Mouse (Mus musculus) T-helper 1 cell (primary cell): ENCODE data around the gene Add1.

Experiments
- in situ Hi-C: fragments of 300-600 bp; cut with MboI, MseI; formaldehyde crosslinking; loops from one replicate; pipeline ENCODE4 v1.15.1; 2025; ENCODE audit warnings: high pct_unique_total_duplicates

The Add1 gene

GRCm38 (mm10) chr5:34607100-34607880 is 33.8 kb downstream of the Add1 start:
- in situ Hi-C loops = no loop called here

- in situ Hi-C loops = no loop called here
Measured at GRCm38 (mm10) chr5:34608226-34608625, 34.8 kb downstream of the Add1 start.

- in situ Hi-C loops = loop anchor here (10.0 kb wide), 1 partner anchor 705 kb away; no protein-coding TSS in a partner anchor
Measured at GRCm38 (mm10) chr5:34609966-34610365, 36.5 kb downstream of the Add1 start.

GRCm38 (mm10) chr5:34632996-34633395 is 59.5 kb downstream of the Add1 start:
- in situ Hi-C loops = no loop called here

- in situ Hi-C loops = no loop called here
Measured at GRCm38 (mm10) chr5:34633641-34634040, 60.2 kb downstream of the Add1 start.

- in situ Hi-C loops = loop anchor here (5.0 kb wide), 2 partner anchors 88 to 123 kb away; partner anchors contain the start of gene Tnip2
Measured at GRCm38 (mm10) chr5:34634746-34635400, 61.4 kb downstream of the Add1 start.

- in situ Hi-C loops = loop anchor here (5.0 kb wide), 2 partner anchors 88 to 123 kb away; partner anchors contain the start of gene Tnip2
Measured at GRCm38 (mm10) chr5:34635665-34636192, 62.3 kb downstream of the Add1 start.

GRCm38 (mm10) chr5:34636481-34637287 is 63.2 kb downstream of the Add1 start, which contains the start of gene Mfsd10:
Gene Mfsd10, minus strand, starts transcription at chr5:34637212.
- in situ Hi-C loops = loop anchor here (5.0 kb wide), 2 partner anchors 89 to 124 kb away; partner anchors contain the start of gene Tnip2

- in situ Hi-C loops = loop anchor here (5.0 kb wide), 2 partner anchors 90 to 125 kb away; partner anchors contain the start of gene Tnip2
Measured at GRCm38 (mm10) chr5:34637591-34638156, 64.2 kb downstream of the Add1 start.

GRCm38 (mm10) chr5:34641991-34642390 is 68.5 kb downstream of the Add1 start:
- in situ Hi-C loops = loop anchor here (10.0 kb wide), 1 partner anchor 287 kb away; no protein-coding TSS in a partner anchor

GRCm38 (mm10) chr5:34642932-34643331 is 69.5 kb downstream of the Add1 start:
- in situ Hi-C loops = loop anchor here (10.0 kb wide), 1 partner anchor 288 kb away; no protein-coding TSS in a partner anchor

GRCm38 (mm10) chr5:34647581-34647980 is 74.1 kb downstream of the Add1 start:
- in situ Hi-C loops = loop anchor here (10.0 kb wide), 1 partner anchor 293 kb away; no protein-coding TSS in a partner anchor

GRCm38 (mm10) chr5:34652961-34653360 is 79.5 kb downstream of the Add1 start:
- in situ Hi-C loops = loop anchor here (10.0 kb wide), 1 partner anchor 1008 kb away; no protein-coding TSS in a partner anchor

- in situ Hi-C loops = loop anchor here (10.0 kb wide), 1 partner anchor 1010 kb away; no protein-coding TSS in a partner anchor
Measured at GRCm38 (mm10) chr5:34654881-34655280, 81.4 kb downstream of the Add1 start.

GRCm38 (mm10) chr5:34657556-34657955 is 84.1 kb downstream of the Add1 start:
- in situ Hi-C loops = loop anchor here (10.0 kb wide), 1 partner anchor 1013 kb away; no protein-coding TSS in a partner anchor

GRCm38 (mm10) chr5:34659686-34660590 is 86.5 kb downstream of the Add1 start, which contains the start of the genes Nop14 and Grk4:
Gene Nop14, minus strand, starts transcription at chr5:34660148.
Gene Grk4, plus strand, starts transcription at chr5:34660379.
- in situ Hi-C loops = loop anchor here (10.0 kb wide), 1 partner anchor 1015 kb away; no protein-coding TSS in a partner anchor

- in situ Hi-C loops = no loop called here
Measured at GRCm38 (mm10) chr5:34660591-34661130, 87.2 kb downstream of the Add1 start.

- in situ Hi-C loops = no loop called here
Measured at GRCm38 (mm10) chr5:34661909-34662308, 88.4 kb downstream of the Add1 start.

GRCm38 (mm10) chr5:34663231-34663630 is 89.8 kb downstream of the Add1 start:
- in situ Hi-C loops = no loop called here
